Mouse (Mus musculus): Measurements from ENCODE around the gene Cux2. TPM values are rescaled to one million over a fixed set of nuclear protein-coding genes. Genes with fewer than 3 reads are reported as not detected.

Gene Cux2
- 10 to 100 TPM; 12.2 to 13.6 TPM for total RNA-seq (2021)

DNA sequence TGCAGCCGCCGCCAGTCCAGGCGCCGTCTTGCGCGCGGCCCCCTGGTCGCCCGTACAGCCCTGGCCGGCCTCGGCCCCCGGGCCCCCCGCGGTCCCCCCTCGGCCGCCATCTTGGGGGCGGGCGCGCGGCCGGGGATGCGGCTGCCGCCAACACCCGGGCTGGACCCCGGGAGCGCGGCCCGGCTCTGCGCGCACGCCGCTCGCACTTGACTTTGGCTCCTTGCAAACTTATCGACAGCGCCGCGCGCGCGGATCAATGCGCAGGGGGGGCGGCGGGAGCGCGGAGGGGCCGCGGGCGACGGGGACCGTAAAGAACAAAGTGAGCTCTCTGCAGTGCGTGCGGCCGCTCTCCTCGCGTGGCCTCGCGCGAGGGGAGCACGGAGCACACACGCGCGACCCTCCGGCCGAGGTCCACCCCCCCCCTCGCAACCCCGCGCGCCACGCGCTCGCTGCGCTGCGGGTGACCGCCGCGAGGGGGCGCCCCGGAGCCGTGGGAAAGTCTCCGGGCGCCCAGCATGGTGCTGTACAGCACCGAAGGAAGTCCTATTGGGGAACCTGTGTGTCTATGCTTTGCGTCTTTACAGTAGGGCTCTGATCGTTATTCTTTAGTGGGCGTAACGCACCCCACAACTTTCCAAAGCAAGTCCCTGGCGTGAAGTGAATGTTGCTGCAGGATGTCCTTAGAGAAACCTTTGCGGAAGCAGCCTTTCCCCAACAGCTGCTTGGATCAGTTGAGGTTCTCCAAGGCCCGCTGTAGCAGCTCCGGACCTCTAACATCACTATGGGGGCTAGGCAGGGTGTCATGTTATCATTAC is at the start of gene Cux2:
Gene Cux2 (minus strand): TSS at position 86 of the 815 bp plus-strand sequence.
- peak; percentile 77 for DNase-seq

DNA sequence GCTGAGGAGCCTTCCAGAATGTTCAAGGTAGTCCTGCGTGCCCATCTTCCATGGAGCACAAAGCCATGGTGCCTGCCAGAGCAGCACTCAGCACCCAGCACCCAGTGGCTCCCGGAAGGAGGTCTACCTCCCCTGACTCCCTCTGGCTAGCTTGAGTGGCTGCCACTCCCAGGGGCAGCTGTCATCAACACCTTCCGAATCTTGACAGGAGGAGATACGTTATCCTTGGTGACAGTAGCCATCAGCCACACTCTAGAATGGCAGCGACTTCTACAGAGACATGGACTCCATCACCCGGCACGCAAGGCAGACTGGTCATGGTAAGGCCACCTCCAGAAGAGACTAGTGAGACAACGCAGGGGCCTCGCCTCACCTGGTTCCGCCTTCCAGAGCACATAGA is 44.5 kb upstream of the Cux2 start:
- peak; percentile 78 for DNase-seq

DNA sequence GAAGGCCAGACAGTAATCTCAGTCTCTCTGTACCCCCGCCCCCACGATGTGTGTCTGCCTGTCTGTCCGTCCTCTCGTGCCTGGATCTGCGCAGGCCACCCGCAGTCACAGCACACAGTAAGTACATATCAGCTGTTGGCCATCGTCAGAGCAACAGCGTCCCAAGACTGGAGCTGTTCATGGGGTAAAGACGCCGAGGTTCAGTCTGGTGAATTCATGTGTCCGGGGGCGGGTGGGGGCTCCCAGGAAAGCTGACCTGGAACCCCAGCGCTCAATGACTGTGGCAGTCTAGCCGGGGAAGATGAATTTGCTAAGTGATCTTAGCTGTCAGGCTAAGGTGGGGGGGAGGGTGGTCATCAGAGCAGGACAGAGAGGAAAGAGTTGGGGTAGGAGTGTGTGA is 43.8 kb upstream of the Cux2 start:
- DNase-seq, result peak; percentile 48

DNA sequence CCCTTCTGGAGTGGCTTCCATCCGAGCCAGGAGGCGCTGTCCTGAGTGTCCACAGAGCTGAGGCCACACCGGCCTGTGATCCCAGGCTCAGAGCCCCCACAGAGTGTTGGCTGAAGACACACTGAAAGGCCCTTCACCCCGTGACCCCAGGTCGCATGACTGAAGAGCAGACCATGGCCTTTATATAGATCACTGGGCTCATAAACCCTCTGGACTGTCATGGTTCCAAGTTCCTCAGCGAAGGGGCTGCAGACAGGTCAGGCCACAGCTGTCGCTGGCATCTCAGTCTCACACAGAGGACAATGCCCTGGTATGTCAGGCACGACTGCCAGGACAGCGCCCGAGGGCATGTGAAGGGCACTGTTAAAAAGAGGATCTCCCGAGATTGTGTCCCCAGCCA is 42.9 kb upstream of the Cux2 start:
- peak; percentile 82 for DNase-seq

DNA sequence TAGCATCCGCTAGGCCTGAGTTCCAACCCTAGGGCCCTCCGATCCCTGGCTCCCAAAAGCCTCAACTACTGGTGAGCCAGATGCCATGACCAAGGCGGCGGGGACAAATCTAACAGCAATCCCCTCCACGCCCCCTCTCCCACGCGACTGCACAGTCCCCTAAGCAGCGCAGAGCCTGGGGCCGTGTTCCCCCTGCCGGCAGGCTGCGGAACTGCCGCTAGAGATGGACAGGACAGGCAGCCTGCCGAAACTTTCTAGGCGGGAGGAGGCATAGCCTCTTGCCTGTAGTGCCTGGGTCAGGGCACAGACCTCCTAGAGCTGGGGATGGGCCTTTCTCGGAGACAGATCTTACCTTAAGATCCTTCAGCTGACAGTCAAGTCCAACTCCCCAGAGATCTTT is 41.2 kb upstream of the Cux2 start:
- peak; percentile 78 for DNase-seq

DNA sequence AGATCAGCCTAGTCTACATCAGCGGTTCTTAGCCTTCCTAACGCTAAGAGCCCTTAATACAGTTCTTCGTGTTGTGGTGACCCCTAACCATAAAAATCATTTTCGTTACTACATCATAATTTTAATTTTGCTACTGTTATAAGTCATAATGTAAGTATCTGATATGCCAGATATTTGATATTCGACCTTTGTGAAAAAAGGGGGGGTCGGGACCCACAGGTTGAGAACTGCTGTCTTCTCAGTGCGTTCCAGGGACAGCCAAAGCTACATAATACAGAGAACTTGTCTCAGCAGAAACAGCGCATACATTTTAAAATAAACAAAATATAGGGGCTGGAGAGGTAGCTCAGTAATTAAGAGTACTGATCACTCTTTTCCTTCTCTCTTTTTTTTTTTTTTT is 39.8 kb upstream of the Cux2 start:
- DNase-seq, result no peak

DNA sequence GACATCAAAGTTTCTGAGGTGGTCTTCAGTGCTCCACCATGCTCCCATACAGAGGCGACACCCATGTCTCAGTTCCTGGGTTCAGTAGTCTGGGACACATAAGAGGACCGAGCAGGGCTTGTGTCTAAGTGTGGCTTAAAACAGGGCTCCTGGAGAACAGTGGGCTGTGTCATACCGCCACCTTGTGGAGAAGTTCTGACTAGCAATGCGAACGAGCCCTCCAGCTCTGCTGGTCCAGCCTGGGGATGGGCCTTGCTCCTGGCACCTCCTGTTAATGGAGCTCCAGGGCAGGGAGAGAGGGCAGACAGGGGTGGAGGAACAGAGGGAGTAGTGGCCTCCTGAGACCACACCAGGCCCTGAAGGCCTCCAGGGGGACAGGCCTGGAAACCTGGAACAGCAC is 39.0 kb upstream of the Cux2 start:
- DNase-seq, result peak; percentile 95

DNA sequence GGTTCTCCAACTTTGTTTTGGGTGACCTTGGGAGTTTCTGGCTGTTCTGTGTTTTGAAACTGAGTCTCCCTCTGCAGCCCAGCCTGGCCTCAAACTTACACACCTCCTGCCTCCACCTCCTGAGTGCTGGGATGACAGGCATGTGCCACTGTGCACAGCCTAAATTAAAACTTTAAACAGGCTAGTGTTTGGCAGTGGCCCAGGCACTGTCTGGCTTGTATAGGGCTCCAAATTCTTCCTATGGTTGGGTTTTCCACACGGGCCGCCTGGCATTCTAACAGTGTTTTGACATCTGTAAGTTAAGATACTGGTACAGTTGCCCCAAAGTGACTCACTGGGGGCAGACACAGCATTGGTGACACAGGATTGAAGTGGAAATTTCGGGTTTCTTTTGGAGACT is 36.2 kb upstream of the Cux2 start:
- DNase-seq, result no peak

DNA sequence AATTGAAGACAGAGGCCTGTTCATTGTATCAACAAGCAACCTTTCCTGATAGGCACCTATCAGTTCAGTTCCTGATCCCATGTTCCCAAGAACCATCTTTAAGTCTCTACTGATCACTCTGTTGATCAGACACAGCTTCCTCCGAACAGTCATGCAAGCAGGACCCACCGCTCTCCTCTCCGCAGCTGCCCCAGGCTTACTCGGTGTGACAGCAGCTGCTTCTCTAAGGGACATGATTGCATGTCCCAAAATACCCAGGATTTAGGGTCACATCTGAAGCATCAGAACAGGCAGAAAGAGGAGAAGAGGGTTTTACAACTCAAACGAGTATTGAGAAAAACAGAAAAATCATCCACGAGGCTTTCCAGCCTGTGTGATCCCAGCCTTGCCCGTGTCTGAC is 35.4 kb upstream of the Cux2 start:
- DNase-seq, result no peak

DNA sequence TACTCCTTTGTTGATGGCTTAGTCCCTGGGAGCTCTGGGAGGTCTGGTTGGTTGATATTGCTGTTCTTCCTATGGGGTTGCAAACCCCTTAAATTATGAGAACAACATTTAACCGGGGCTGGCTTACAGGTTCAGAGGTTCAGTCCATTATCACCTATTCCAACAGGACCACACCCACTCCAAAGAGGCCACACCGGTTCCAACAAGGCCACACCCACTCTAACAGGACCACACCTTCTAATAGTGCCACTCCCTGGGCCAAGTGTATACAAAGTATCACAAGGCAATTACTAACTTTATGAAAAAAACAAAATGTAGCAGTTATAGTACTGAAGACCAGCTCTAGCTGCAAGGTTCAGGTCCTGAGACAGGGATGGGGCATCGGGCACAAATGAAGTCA is 34.6 kb upstream of the Cux2 start:
- no peak for DNase-seq

DNA sequence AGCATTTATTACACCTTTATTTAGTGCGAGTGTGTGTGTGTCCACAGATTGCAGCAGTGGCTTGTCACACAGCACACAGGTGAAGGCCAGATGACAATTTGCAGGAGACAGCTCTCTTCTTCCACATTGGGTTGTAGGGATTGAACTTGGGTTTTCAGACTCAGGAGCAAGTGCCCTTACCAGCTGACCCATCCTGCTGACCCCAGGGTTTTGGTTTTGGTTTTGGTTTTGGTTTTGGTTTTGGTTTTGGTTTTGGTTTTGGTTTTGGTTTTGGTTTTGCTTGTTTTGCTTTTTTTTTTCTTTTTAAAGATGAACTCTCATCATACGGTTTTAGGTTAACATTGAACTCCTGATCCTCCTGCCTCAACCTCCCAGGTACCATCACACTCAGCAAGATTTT is 33.4 kb upstream of the Cux2 start:
- DNase-seq, result no peak

DNA sequence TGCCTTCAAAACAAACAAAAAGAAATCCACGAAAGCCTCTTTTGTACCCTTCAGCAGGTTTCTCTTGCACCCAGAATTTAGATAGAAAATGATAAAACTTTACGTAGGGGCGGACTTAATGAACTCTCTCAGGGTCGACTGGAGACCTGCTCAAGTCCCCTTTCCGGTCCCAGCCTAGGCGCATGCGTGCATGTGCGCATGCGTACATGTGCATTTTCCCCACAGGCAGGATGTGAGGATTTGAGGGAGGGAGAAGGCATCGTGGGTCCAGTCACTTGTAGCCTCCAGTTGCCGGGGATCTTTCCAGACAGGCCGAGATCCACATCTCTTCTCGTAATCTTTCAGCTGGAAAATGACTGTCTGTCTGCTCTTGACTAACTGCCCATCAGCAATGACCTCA is 31.6 kb upstream of the Cux2 start:
- no peak for DNase-seq

DNA sequence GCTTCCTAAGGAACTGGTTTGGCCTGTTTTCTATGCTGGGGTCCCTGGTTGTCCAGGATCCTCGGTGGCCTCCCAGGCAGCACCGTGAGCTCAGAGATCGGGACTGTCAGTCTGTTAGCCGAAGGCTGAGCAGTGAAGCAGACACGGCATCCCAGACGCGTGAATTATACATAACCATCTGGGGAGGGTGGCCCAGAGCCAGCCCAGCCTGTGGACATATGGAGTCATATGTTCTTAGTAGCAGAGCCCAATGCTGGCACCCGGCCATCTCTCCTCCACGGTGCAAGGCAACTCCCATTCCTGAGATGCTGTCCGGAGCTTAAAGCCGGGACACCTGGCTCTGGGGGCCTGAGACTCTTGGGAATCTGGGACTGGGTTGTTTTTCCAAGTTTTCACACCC is 31.0 kb upstream of the Cux2 start:
- peak; percentile 61 for DNase-seq

DNA sequence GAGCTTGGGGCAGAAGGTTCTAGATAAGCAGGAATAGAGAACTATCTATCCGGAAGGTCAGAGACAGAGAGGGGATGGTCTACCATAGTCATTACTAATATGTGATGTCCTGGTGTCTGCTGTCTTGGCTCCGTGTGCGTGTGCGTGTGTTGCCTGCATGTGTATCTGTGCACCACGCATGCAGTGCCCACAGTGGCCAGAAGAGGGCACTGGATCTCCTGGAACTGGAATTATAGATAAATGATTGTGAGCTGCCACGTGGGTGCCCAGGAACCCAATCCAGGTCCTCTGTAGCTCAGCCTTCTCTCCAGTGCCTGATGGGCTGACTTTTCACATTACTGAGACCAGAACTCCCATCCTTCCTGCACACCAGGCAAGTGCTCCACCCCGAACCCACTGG is 29.9 kb upstream of the Cux2 start:
- DNase-seq, result no peak

DNA sequence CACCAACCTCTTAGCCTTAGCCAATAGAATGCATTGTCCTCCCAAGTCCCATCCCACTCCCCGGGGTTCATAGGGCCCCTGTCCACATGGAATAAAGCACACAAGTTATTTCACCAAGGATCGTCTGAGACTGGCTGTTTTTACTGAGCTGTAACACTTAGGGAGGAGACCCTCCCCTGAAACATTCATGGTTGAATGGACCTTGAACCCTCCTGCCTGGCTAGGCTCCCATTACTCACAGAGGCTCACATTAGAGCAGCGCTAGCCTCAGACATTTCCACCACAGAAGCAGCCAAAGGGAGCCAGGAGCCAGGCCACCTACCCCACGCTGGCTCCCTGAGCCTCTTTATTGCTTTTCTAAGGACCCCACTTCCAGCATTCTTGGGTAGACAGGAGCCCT is 27.3 kb upstream of the Cux2 start:
- no peak for DNase-seq

DNA sequence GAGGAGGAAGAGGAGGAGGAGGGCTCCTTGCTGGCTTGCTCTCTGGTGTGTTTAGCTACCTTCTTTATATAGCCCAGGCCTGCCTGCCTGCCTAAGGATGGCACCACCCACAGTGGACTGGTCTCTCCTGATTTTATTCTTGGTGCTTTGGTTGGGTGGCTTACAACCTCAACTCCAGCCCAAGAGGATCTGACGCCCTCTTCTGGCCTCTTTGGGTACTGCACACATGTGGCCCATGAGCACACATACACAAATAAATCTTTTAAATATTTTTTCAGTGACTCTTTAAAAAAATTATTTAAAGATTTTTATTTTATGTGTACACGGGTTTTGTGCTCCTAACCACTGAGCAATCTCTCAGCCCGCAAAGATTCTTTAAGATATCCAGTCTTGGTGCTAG is 25.8 kb upstream of the Cux2 start:
- DNase-seq, result no peak

DNA sequence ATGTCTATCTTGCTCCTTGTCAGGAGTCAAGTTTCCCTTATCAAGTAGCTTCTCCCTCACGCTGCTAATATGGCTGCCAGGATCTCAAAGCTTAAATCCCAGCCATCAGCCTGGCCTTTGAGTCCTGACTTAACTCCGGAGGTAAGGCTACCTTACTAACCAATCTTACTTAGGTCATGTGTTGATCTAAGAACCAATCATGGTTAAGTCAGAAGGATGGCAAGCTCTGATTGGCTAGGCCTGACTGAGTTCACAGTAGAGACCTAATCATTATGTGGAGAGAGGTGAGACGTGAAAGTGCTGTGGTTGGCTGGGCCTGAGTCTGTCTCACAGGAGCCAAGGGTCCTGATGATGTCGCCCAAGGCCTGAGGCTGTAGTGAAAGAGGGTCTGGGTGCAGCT is 22.1 kb upstream of the Cux2 start:
- no peak for DNase-seq

DNA sequence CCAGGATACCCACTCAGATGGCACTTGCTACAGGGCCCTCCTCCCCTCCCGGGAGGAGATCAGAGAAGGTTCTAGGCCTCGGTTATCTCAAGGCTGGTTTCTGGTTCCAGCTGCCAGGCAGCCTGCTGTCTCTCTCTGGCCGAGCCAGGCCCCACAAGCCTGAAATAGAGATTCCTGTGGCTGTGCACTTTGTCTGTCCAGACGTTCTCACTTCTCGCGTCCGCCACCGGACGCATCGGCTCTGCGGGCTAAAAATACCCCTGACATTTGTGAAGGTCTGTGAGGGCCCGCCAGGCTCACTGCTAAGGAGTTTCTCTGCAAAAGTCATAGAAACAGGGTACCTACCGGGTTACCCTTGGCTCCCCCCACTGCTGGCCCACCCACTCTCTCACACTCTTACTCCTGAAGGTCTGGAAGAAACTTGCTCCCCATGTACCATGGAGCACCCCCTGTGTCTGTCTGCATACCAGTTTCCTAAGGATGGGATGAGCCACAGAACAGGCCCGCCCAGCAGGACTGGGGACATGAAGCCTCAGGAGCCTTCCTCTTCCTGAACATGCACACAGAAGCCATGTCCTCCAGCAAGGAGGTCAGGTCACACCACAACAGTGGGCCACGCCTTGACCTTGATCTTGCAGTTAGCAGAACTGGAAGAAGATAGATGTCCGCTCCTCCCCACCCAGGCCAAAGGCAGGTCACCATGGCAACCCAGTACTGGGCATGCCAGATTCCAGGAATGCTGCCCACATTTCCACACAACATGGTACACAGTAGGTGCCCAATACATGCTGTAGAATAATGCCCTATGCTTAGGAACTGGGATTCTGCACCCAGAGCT is 21.3 kb upstream of the Cux2 start:
- DNase-seq, result peak; percentile 71

DNA sequence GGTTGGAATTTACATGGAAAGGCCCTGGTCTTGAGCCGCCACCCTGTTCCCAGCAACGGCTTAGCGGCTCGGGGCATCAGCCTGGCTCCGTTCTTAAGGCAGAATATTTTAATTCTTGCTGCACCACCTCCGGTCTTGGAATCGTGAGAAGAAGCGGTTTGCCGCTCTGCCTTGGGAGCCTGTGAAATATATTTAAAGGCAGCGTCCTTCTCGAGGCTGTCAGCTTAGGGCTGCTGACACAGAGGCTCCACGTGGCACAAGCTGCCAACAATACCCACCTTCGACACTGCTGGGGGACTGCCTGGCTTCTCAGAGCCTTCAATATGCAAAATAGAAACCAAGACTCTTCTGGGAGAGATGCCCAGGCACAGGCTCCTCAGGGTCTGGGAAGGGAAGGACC is 18.7 kb upstream of the Cux2 start:
- no peak for DNase-seq

DNA sequence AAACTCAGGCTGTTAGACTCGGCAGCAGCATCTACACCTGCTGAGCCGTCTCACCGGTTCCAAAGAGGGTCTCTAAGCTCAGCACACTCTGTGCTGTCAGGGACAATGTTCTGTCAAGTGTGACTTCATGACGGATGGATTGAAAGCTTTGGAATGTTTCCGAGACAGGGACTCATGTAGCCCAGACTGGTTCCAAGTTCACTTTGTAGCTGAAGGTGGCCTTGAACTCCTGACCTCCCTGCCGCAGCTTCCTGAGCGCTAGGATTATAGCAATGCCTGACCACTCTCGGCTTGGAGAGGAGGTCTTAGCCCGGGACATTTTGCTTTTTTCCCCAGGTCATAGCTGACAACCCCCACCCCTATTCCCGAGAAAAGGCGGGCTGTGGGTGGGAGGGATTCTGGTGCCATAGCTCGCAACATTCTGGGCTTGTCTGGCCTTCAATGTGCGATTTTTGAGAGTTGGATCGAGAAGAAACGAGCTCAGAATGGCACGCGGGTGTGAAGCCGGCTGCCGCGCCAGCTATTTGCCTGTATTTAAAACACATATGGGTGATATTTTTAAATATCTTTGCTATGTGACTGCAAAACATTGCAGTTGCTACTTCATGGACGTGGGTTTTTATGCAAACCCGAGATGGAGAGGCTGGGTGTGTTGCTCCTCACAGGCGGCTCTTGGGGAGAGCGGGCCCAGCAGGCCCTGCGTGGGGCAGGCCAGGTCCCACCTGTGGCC is 13.5 kb upstream of the Cux2 start:
- no peak for DNase-seq

DNA sequence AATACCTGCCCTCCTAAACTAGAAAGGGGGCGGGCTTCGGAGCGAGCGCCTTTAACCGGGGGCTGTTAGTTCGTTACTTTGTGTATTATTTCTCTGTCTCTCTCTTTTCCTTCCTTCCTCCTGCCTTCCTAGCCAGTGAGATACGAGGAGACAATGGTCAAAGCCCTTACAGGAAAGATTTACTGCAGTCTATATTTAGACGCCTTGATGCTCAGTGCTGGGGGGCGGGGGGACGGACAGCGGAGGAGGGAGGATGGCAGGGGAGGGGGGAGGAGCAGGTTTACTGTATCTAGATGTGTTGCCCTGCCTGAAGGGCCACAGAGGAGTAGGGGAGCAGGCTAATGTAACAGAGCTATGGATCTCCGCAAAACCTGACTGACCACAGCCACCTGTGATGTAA is 12.6 kb upstream of the Cux2 start:
- no peak for DNase-seq

DNA sequence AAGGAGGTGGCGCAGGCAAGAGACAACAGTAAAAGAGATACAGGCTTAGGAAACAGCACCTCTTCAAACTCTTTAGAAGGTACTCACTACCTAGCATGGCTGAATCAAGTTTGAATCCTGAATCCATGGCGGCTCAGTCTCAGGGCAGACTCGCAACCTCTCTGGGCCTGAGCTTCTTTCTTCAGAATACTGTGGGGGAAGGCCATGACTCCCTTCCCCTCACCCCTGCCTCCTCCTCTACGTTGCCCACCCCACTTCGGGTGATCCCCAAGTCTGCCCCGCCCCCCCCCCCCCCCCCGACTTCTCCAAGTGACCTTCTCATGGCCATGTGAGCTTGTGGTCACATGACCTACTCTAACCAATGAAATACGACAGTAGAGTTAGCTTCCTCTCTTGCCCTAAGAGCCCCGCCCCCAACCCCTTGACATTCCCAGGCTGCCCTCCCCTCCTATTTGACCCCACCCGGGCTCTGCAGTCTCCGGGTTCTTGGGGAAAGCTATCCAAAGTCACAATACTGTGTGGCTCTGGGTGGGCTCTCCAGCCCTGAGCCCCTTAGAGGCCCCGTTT is 10.9 kb upstream of the Cux2 start:
- no peak for DNase-seq

All from heart, postnatal 4 days (tissue).